Mouse (Mus musculus) embryonic fibroblast, embryonic 13.5 days (primary cell): Measurements from ENCODE around the gene Cars2.

Experiments
- CTCF ChIP-seq: IDR thresholded peaks from 2 replicates; pipeline ENCODE4 v1.5.1; 2011; ENCODE audit warnings: mild to moderate bottlenecking, control low read depth, low read length, moderate library complexity, borderline replicate concordance; ENCODE audit not compliant: insufficient read depth
- POLR2A ChIP-seq: IDR thresholded peaks from 2 replicates; pipeline ENCODE4 v1.6.1; 2011; ENCODE audit warnings: low read depth, mild to moderate bottlenecking, control low read depth, low read length, moderate library complexity

DNA sequence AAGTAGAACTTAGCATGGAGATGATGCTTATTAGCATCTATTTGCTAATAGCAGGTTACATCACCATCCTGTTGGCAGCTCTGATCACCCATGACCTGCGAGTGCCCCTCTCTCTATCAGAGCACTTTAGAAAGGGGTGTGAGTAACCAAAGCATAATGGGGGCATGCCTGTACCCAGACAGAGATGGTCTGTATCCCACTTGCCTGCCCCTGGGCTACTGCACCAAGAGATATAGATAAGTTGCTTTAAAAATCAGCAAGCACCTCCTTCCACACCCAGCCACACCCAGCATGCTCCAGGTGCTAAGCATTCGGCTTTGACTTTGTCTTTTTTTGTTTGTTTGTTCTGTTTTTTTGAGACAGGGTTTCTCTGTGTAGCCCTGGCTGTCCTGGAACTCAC is 74.7 kb downstream of the Cars2 start:
- TF ChIP-seq POLR2A (no peak), CTCF (no peak)
